Mouse (Mus musculus) midbrain, embryonic 11.5 days (tissue): ENCODE data around the gene Gyg. TPM values are rescaled to one million over a fixed set of nuclear protein-coding genes. Genes with fewer than 3 reads are reported as not detected.

Experiments used
- ATAC-seq: fragments of 200-750 bp; cut with Nextera tagmentation; 2 replicates; pipeline ENCODE4 v1.8.0; 2017; ENCODE audit warnings: moderate TSS enrichment, moderate library complexity; ENCODE audit not compliant: low FRiP score
- DNase-seq: peaks from one replicate; pipeline ENCODE4 v3.0.0; 2015; ENCODE audit warnings: low spot score; ENCODE audit errors: missing footprints
- H3K27ac ChIP-seq: fragments of 300-500 bp; sonication (generic); 2 replicates; pipeline ENCODE4 v1.5.1; 2014; ENCODE audit warnings: low read depth, low read length
- H3K27me3 ChIP-seq: fragments of 300-500 bp; sonication (generic); 2 replicates; pipeline ENCODE4 v1.6.1; 2014; ENCODE audit warnings: mild to moderate bottlenecking, low read length, moderate library complexity, mixed read lengths; ENCODE audit not compliant: control insufficient read depth, insufficient read depth
- H3K36me3 ChIP-seq: fragments of 300-500 bp; sonication (generic); 2 replicates; pipeline ENCODE4 v1.6.1; 2014; ENCODE audit warnings: mild to moderate bottlenecking, low read length, moderate library complexity, mixed read lengths; ENCODE audit not compliant: control insufficient read depth, insufficient read depth
- H3K4me1 ChIP-seq: fragments of 300-500 bp; sonication (generic); 2 replicates; pipeline ENCODE4 v1.6.1; 2014; ENCODE audit warnings: low read length; ENCODE audit not compliant: control insufficient read depth, insufficient read depth
- H3K4me2 ChIP-seq: fragments of 300-500 bp; sonication (generic); 2 replicates; pipeline ENCODE4 v1.6.1; 2014; ENCODE audit warnings: mild to moderate bottlenecking, moderate library complexity
- H3K4me3 ChIP-seq: fragments of 300-500 bp; sonication (generic); 2 replicates; pipeline ENCODE4 v1.5.1; 2014; ENCODE audit warnings: low read depth, low read length
- H3K9ac ChIP-seq: fragments of 300-500 bp; sonication (generic); 2 replicates; pipeline ENCODE4 v1.6.1; 2014; ENCODE audit warnings: low read length
- H3K9me3 ChIP-seq: fragments of 300-500 bp; sonication (generic); 2 replicates; pipeline ENCODE4 v1.6.1; 2016; ENCODE audit warnings: low read length; ENCODE audit not compliant: control insufficient read depth
- WGBS: fragments of 180-500 bp; shearing (Covaris S2); extraction: QIAGEN DNeasy Blood & Tissue Kit; methylation state at CpG from one replicate; pipeline ENCODE4 v1.1.7; 2014; 5-methylcytosine and 5-hydroxymethylcytosine counted together
- polyA plus RNA-seq: library from polyadenylated mRNA; unstranded; fragments of >200 nt; fragmentation: Nextera tagmentation; extraction: Ambion mirVana; gene quantifications from 2 replicates; pipeline ENCODE4 v1.2.1, GENCODE M21; 2014

Gene Gyg
- polyA plus RNA-seq, 1 experiment from 2014 or later = 32.7 TPM

DNA sequence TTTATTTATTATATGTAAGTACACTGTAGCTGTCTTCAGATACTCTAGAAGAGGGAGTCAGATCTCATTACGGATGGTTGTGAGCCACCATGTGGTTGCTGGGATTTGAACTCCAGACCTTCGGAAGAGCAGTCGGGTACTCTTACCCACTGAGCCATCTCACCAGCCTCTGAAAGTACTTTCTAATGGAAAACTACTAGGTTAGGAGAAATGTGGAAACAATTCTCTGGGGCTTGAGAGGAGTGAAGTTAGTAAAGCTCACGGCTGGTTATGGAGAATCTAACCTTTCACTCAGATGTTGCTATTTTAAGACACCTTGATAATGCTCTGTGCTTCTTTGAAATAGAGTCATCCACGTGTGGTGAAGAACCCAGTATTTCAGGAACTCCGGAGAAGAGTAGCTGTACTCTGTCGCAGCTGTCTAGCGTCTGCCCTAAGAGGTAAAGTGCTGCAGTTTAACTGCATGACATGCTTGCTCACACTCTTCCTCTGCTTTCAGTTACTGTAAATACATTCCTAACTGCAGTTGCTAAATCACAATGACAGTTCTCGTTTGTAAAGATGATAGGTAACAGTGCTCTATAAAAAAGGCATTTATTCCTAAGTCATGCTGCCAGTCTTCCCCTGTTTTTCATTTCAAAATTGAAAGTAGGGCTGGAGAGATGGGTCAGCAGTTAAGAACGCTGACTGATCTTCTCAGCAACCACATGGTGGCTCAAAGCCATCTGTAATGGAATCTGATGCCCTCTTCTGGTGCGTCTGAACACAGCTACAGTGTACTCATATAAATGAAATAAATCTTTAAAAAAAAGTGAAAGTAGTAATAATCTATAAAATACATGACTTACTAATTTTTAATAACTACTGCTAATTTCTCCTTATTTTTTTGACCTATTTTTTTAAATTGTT is 78.7 kb downstream of the Gyg start:
- Histone ChIP-seq H3K36me3 (peaks cover 7% of the 10 kb centered on the region; the same call in 1 of the 2 replicates), H3K4me2 (no peak overlapping the region), H3K4me3 (no peak overlapping the region), H3K27ac (no peak overlapping the region), H3K9ac (no peak overlapping the region), H3K27me3 (no peaks in the 10 kb centered on the region), H3K4me1 (no peaks in the 10 kb centered on the region), H3K9me3 (no peaks in the 10 kb centered on the region)
- no peak for DNase-seq
- ATAC-seq = no peak
- 88% methylated on average over 11 of the region's 11 CpGs for WGBS

Other genes with a start within 250 kb of the Gyg start
- 8.1 and 8.4 TPM in 2 replicates for gene Cp, start 198.3 kb downstream of the Gyg start, polyA plus RNA-seq
- 12.1 TPM in 2 replicates for gene Hps3, start 120.0 kb downstream of the Gyg start, polyA plus RNA-seq
- 20.1 and 27.5 TPM in 2 replicates for gene Hltf, start 97.5 kb downstream of the Gyg start, polyA plus RNA-seq
- gene Cpa3, start 86.9 kb upstream of the Gyg start, polyA plus RNA-seq = 0.25 and 0.27 TPM in 2 replicates
- not detected in 2 replicates for gene Cpb1, start 120.4 kb upstream of the Gyg start, polyA plus RNA-seq
- gene Agtr1b, start 211.9 kb upstream of the Gyg start, polyA plus RNA-seq = not detected in 2 replicates